Mouse (Mus musculus): Measurements from ENCODE around the gene Mttp.

Gene Mttp

GRCm38 (mm10) chr3:138051431-138051830, 93.3 kb downstream of the Mttp start:
- DNase-seq (ENCODE audit: low spot score in 2 of 2) = no peak

GRCm38 (mm10) chr3:138050772-138051171, 94.0 kb downstream of the Mttp start:
- DNase-seq (ENCODE audit: low spot score in 2 of 2) = no peak

GRCm38 (mm10) chr3:138049555-138049954, 95.2 kb downstream of the Mttp start:
- DNase-seq (ENCODE audit: low spot score in 2 of 2) = no peak

GRCm38 (mm10) chr3:138043316-138043715, 101.5 kb downstream of the Mttp start:
- no peak for DNase-seq (ENCODE audit: low spot score in 2 of 2)

GRCm38 (mm10) chr3:138041591-138042301, 103.0 kb downstream of the Mttp start:
- no peak for DNase-seq (ENCODE audit: low spot score in 2 of 2)

- DNase-seq (ENCODE audit: low spot score in 2 of 2) = no peak
These were observed 103.8 kb downstream of the Mttp start for GRCm38 (mm10) chr3:138040938-138041337.

Data from right cerebral cortex, postnatal 36 days (tissue).